Mouse (Mus musculus) megakaryocyte, embryonic 14.5 days (primary cell): ENCODE data around the gene Ceacam9. TPM values are rescaled to one million over a fixed set of nuclear protein-coding genes. Genes with fewer than 3 reads are reported as not detected.
A peak's percentile ranks its signal among the peaks of the same experiment; 100 is the strongest.
"Not testable (repeated sequence)": the region's sequence is repeated elsewhere in the genome, so short reads cannot be mapped to it uniquely, and the experiment has no call there.

Experiments used
- H3K27me3 ChIP-seq: replicated peaks from 2 replicates; pipeline ENCODE3; 2012; ENCODE audit warnings: inconsistent platforms
- H3K36me3 ChIP-seq: replicated peaks from 2 replicates; pipeline ENCODE3; 2012; ENCODE audit warnings: low read length, inconsistent platforms, mixed read lengths
- H3K4me1 ChIP-seq: 2 replicates; pipeline ENCODE4 v1.6.1; 2012; ENCODE audit warnings: inconsistent platforms
- H3K4me3 ChIP-seq: replicated peaks from 2 replicates; pipeline ENCODE3; 2012; ENCODE audit warnings: moderate library complexity, mild to moderate bottlenecking, inconsistent platforms
- H3K9me3 ChIP-seq: 2 replicates; pipeline ENCODE4 v1.6.1; 2012; ENCODE audit warnings: inconsistent platforms
- FLI1 ChIP-seq: IDR thresholded peaks from 2 replicates; pipeline ENCODE4 v1.6.1; 2012; ENCODE audit warnings: low read length, inconsistent platforms, mixed read lengths
- GATA1 ChIP-seq: IDR thresholded peaks from 3 replicates; pipeline ENCODE4 v1.6.1; 2012; ENCODE audit warnings: mixed read lengths, low read length, inconsistent platforms, borderline replicate concordance
- polyA plus RNA-seq: library from polyadenylated mRNA; stranded (reverse); fragments of >175 nt; gene quantifications from 2 replicates; pipeline ENCODE4 v1.2.3, GENCODE M21; 2012; ENCODE audit warnings: low replicate concordance; ENCODE audit not compliant: insufficient read depth

Ceacam9 gene
- polyA plus RNA-seq, 1 experiment: not detected

GRCm38 (mm10) chr7:16710604-16711003, 11.1 kb upstream of the Ceacam9 start:
- TF ChIP-seq FLI1: no peak
- no peak for TF ChIP-seq GATA1
- H3K27me3 ChIP-seq: peaks cover 34% of the 10 kb centered on the region
- peaks cover 9% of the 10 kb centered on the region for H3K4me1 ChIP-seq
- H3K4me3 ChIP-seq: no peak overlapping the region
- H3K9me3 ChIP-seq: no peaks in the 10 kb centered on the region
- no peaks in the 10 kb centered on the region for H3K36me3 ChIP-seq

DNA sequence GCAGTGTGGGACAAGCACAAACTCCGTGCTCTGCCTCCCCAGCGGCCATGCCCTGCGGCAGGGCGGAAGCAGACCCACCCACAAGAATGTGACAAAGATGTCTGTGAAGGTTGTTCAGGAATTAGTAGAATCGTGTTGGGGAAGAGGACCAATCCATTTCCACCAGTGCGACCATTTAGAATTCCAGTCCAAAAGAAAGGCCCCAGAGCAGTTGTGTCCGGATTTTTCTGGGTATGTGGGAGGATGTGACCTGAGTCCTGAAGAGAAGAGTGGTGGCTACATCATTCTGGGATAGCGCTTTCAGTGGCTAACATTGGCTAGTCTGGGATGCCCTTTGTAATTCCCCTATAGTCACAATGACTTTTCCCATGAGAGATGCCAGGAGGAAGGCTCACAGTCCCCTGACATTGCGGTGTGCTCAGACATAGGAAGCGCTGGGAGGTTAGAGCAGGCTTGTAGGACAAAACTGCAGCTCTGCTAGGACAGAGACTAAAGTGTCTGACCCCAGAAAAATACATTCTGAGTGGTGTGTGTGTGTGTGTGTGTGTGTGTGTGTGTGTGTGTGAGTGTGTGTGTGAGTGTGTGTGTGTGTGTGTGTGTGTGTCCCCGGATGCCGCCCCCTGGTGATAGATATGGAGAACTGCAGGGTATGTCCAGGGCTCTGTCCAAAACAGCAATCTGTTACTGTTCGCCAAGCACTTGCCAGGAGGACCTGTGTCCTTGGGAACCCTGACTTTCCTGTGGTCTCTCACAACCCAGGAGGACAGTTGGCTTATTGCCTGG, 8.9 kb upstream of the Ceacam9 start:
- TF ChIP-seq GATA1 (no peak), FLI1 (no peak)
- Histone ChIP-seq H3K4me3 (no peak overlapping the region), H3K9me3 (no peaks in the 10 kb centered on the region), H3K27me3 (peaks cover 14% of the 10 kb centered on the region), H3K36me3 (no peaks in the 10 kb centered on the region), H3K4me1 (peaks cover 21% of the 10 kb centered on the region)

DNA sequence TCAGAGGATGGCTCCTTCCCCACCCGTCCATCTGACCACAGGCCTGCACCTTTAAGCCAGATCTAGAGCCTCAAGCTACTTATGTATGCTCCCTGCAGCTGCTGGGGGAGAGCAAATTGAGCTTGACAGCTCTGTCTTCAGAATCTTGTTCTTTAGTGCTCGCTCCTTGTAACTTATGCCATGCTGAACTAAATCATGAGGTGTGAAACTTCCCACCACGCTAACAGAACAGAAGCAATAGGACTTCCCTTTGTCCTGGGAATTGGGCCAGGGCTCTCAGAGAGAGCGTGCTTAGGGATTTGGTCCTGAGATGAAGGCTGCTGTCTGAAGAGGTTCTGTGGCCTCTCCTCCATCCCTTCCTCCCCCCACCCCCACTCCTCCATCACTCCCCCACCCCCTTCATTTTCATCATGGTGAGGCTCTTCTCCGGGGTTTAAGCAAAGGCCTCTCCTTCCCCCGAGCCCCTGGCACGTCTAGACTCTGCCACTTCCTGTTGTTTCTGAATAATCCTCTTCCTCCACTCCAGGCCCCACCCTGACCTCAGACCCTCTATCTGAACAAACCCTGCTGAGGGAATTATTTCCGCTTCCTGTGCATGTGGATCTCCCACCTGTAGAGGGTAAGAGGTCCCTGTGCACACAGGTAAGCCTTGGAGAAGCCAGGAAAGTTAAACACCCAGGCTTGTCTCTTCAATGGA, 5.1 kb upstream of the Ceacam9 start:
- H3K36me3 ChIP-seq, H3K4me3 ChIP-seq, H3K9me3 ChIP-seq, H3K27me3 ChIP-seq: not testable (repeated sequence)
- peaks cover 32% of the 10 kb centered on the region for H3K4me1 ChIP-seq

DNA sequence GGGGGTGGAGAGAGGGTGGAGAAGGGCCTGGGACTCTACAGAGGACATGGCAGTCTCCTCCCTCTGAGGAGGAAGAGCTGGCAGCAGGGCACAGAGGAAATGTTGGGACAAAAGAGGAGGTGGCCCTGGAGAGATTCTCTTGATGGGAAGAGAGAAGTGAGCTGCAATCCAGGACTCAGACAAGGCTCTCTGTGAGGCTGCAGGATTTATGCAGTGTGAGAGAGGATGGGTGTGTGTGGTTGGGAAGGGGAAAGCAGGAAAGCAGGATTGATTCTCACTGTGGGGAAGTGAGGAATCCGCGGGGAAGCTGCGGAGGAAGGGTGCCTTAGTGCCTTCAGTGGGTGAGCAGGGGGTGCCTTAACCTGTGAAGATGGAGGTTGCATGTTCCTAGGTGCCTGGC, 761 bp downstream of the Ceacam9 start:
- H3K4me3 ChIP-seq, H3K9me3 ChIP-seq, H3K36me3 ChIP-seq: not testable (repeated sequence)
- peaks cover 31% of the 10 kb centered on the region for H3K4me1 ChIP-seq
- H3K27me3 ChIP-seq: peaks cover 23% of the 10 kb centered on the region

GRCm38 (mm10) chr7:16728596-16729348, 7.0 kb downstream of the Ceacam9 start:
- TF ChIP-seq FLI1: no peak
- TF ChIP-seq GATA1: no peak
- H3K4me3 ChIP-seq: peak overlapping the region; percentile 88

GRCm38 (mm10) chr7:16729563-16729962, 7.8 kb downstream of the Ceacam9 start:
- H3K4me3 ChIP-seq: peak overlapping the region; percentile 79
- not testable (repeated sequence) for H3K9me3 ChIP-seq, H3K36me3 ChIP-seq, H3K27me3 ChIP-seq
- peaks cover 35% of the 10 kb centered on the region for H3K4me1 ChIP-seq

More at GRCm38 (mm10) chr7:16728596-16729348, 7.0 kb downstream of the Ceacam9 start:
- H3K4me1 ChIP-seq: peaks cover 40% of the 10 kb centered on the region
- H3K36me3 ChIP-seq: no peaks in the 10 kb centered on the region
- peaks cover 14% of the 10 kb centered on the region for H3K27me3 ChIP-seq
- H3K9me3 ChIP-seq: no peaks in the 10 kb centered on the region

DNA sequence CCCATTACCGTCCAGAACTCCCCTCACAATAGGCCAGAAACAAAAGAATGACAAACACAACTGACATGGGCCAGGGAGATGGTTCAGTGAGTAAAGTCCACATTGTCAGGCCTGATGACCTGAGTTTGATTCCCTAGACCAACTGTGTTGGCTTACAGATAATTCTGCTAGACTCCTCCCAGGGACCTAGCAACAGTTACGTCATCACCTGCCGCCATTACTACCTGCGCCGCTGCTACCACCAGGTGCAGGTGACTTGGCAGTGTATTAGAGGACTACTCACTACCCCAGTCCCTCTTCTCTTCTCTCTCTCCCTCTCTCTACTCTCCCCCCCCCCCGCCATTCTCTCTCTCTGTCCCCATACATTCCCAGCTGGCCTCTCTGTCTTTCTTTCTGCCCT, 9.1 kb downstream of the Ceacam9 start:
- H3K36me3 ChIP-seq: no peaks in the 10 kb centered on the region
- TF ChIP-seq GATA1: no peak
- no peak for TF ChIP-seq FLI1
- no peaks in the 10 kb centered on the region for H3K9me3 ChIP-seq
- peaks cover 2% of the 10 kb centered on the region for H3K27me3 ChIP-seq
- peaks cover 30% of the 10 kb centered on the region for H3K4me1 ChIP-seq
- H3K4me3 ChIP-seq: no peak overlapping the region

GRCm38 (mm10) chr7:16731893-16732422, 10.2 kb downstream of the Ceacam9 start:
- H3K4me3 ChIP-seq: no peak overlapping the region
- no peaks in the 10 kb centered on the region for H3K36me3 ChIP-seq
- peaks cover 27% of the 10 kb centered on the region for H3K4me1 ChIP-seq
- TF ChIP-seq FLI1 (no peak), GATA1 (no peak)
- no peaks in the 10 kb centered on the region for H3K27me3 ChIP-seq
- H3K9me3 ChIP-seq: no peaks in the 10 kb centered on the region

DNA sequence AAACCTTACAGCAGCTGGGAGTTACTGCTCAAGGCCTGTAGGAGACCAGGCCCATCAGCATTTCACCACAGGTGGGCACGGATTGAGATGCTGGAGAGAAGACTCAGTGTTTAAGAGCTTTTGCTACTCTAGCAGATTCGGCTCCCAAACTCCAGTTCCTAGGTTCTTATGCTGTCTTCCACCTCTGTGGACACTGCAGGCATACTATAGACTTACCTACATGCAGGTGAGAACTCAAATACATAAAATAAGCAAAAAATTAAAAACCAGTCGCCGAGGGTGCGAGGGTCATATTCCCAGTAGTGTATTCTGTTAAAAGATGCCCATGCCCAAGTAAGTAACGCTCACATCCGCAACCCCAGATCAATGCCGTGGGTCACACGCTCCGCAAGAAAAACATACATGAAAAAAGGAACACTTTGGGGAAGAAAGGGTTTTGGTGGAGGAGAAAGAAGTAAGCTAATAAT, 15.9 kb downstream of the Ceacam9 start:
- Histone ChIP-seq H3K36me3 (peaks cover 25% of the 10 kb centered on the region), H3K9me3 (no peaks in the 10 kb centered on the region), H3K4me1 (peaks cover 49% of the 10 kb centered on the region), H3K4me3 (peak overlapping the region; percentile 97), H3K27me3 (no peaks in the 10 kb centered on the region)
- TF ChIP-seq GATA1: no peak
- no peak for TF ChIP-seq FLI1

- TF ChIP-seq GATA1 (no peak), FLI1 (no peak)
- Histone ChIP-seq H3K4me1 (peaks cover 55% of the 10 kb centered on the region), H3K36me3 (peaks cover 30% of the 10 kb centered on the region), H3K4me3 (peak within 1 kb of the TSS; percentile 97), H3K27me3 (no peaks in the 10 kb centered on the region), H3K9me3 (no peaks in the 10 kb centered on the region)
These were observed 16.5 kb downstream of the Ceacam9 start, which contains the start of gene Ap2s1 for GRCm38 (mm10) chr7:16738073-16738696. Ap2s1 (plus strand) TSS chr7:16738410.
